Mouse (Mus musculus): ENCODE measurements around the gene Hccs. TPM values are rescaled to one million over a fixed set of nuclear protein-coding genes. Genes with fewer than 3 reads are reported as not detected.

Gene Hccs
- total RNA-seq, 1 experiment from 2014 or later, result 34.8 TPM

DNA sequence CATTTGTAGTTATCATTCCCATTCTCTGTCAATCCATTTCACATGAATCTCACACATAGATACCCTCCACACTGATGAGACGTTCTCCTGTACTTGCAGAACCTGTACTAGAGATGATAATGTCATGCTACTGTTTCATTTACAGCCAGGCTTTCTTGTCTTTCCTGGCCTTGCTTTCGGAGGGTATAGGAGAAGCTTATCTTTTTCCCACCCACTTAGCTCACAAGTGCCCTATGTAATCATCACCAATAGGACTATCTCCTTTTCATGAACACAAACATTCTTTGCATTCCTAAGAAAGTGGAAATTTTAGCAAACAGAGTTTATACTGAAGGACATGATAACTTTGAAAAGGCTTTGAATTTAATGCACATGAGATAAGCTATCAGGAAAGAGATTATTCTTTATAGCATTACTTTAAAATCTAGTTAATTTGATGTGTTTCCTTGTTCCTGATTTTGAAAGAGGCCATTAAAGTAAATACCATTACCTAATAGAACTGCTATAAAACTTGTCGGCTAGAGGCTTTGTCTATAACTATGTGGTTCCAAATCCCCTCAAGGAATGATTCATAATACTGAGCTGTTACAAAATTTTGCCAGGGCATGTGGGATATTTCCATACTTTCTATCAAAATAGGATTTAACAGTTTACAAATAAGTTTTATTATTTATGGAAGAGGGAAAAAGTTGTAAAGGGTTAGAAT lies 97.7 kb downstream of the Hccs start:
- no peak for ATAC-seq (replicated peaks in 1 of 2; ENCODE audit: insufficient read depth in 1 of 2, low FRiP score in 2 of 2, low TSS enrichment in 1 of 2, low read depth in 1 of 2, poor library complexity in 2 of 2, severe bottlenecking in 2 of 2)

DNA sequence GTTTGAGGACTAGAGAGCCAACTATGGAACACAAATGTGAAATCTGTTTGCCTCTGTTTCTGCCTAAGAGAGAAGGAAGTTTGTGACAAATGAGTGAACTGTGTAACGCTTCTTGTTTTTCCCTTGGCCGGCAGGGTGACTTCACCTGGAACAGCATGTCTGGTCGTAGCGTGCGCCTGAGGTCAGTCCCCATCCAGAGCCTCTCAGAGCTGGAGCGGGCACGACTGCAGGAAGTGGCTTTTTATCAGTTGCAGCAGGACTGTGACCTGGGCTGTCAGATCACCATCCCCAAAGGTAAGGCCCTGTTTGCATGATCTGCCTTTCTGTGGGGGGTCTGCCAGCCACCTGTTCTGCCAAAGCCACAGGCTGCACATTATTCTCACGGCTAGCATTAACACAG lies 100.1 kb downstream of the Hccs start:
- peak; percentile 84 for ATAC-seq (replicated peaks in 1 of 2; ENCODE audit: insufficient read depth in 1 of 2, low FRiP score in 2 of 2, low TSS enrichment in 1 of 2, low read depth in 1 of 2, poor library complexity in 2 of 2, severe bottlenecking in 2 of 2)

DNA sequence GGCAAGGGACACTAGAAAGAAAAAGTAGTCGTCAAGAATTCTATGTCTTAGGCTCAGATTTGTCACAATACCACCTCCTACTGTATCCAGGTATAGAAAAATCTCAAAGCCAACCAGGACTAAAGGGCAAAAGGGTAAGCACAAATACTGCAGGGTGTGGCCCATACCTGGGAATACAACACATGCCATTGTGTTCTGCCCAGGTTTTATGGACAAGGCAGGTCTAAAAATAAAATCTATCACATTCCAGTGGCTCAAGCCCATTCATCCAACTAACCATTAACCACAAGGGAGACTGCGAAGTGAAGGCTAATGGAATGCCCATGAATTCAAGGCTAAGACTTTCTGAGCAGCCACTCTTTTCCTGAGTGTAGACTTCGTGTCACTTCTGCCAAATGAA lies 110.2 kb downstream of the Hccs start:
- ATAC-seq (replicated peaks in 1 of 2; ENCODE audit: insufficient read depth in 1 of 2, low FRiP score in 2 of 2, low TSS enrichment in 1 of 2, low read depth in 1 of 2, poor library complexity in 2 of 2, severe bottlenecking in 2 of 2), result no peak

Other genes with a start within 250 kb of the Hccs start
- not detected in 2 replicates for gene Amelx, start 133.2 kb downstream of the Hccs start, total RNA-seq (2017)